Mouse (Mus musculus): ENCODE measurements at regions not wholly inside any gene's neighbourhood (a gene's known extent, or its start where the extent isn't known, plus 50 kb on each side); places are given as distances from the start of the nearest gene placed in this dataset.

- ATAC-seq = no peak
These were observed 77.0 kb downstream of the Irs2 start for GRCm38 (mm10) chr8:10931266-10931665.

- ATAC-seq = no peak
These were observed 79.4 kb downstream of the Irs2 start for GRCm38 (mm10) chr8:10928836-10929235.

DNA sequence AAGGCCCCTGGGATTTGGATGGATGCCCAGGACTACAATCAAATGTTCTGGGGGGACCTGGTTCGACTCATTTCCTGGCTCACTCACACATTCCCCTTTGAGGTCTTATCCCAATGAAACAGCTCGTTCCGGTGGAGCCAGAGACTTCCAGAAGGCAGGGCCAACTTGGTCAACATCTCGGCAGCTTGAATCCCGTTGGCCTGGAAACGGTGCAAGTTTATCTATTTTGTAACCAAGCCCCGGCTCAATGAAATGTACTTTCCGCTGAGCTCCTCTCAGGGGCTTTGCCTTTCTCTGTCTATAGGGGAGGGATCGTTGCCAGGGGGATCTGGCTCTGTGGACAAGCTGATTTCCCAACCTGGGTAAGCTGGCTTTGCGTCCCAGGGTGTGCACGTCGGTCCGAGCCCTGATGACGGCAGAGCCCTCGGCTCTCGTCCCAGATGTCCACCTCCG, 79.9 kb downstream of the Irs2 start:
- no peak for ATAC-seq

DNA sequence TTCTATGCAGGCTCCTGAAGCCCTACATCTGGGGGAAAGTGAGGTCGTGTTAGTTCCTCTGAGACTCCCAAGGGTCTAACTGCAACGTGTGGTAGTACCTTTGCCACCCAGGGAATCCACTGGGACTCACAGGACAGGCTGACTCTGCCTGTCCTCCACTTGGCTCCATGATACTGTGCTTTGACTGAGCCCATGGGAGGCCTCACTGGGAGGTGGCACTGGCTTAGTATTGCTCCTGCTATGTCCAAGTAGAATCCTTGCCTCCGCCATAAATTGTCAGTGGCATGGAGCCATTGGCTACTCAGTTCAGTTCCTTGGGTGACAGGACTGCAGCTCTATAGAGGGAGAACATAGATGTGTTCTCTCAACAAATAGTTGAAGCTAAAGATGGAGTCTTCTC, 81.1 kb downstream of the Irs2 start:
- no peak for ATAC-seq

DNA sequence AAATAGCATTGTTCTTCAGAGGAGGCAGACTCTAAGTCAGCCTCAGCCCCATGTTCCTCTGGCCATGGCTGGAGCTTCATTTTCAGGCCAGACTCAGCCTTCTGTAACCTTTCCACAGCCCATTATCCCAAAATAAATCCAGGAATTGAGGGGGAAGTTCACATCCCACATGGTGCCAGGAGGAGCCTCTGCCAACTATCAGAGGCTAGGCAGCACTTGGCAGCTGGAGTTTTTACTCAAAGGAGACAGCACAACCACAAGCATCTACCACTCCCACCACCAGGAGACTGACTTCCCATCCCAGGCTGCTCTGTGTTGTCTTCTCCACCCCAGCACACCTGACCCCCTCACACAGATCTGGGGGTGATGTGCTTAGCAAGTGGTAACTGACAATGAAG, 81.7 kb downstream of the Irs2 start:
- no peak for ATAC-seq

DNA sequence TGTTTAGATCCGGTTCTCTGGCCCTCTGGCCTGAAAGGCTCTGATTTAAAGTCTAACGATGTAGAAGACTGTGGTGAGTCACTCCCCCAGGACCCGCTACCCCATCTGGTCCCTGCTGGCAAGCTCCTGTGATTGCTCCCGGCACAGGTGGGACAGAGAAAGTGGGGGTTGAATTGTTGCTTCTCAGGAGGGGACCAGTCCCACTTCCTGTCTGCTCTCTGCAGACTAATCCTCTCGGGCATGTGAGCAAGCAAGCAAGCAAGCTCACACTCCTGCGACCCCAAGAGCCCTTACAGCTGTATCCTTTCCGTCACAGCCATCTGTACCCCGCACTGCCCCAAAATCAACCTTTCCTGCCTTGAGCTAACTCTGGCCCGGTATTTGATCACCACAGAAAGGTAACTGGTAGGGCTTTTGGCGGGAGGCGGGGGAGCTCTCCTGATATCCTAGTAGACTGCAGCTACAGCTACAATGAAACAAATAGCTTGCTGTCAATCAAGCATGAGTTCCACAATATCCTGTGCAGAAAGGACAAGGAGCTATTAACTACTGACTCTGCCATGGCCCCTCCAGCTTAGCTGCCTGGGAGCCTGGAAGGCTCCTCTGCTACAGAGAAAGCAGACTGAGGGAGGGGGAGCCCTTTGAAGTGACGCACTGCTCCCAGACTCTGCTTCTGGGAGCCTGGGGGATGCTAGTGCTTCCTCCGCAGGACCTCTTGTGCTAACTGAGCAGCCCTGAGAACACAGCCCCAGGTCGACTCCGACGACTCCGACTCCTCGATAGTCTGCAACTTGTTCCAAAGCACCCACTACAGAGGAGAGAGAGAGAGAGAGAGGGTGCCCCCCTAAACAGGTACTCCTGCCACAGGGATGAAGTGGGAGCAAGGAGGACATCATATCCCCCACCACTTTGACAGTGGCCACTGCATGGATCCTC, 82.4 kb downstream of the Irs2 start:
- no peak for ATAC-seq

DNA sequence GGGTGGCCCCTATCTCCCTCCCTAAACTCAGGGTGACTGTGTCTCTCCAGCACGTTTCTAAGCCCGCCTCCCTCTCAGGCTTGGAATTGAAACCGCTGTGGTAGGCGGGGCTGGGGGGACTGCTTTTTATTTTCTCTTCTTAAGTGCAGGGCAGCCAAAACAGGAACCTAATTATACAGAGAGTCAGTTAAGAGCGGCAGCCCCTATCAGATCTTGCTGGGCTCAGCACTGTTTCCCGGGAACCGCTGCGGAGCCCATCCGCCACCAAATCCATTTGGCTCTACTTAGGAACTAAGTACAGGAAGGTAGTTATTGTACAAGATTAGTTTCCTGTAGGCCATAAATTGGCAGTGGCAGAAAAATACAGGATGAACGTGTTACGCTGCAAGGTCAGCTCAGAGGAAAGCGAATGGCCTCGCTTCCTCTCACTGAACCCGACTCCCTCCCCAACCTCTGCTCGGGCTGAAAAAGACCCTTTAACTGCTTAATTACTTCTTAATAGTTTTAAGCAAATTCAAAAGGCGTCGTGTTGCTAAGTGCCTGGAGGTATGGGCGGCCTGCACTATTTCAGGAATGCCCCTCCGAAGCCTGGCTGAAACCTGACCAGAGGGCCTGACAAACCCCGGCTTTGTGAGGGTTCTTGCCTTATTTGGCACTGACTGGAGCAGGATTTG, 83.6 kb downstream of the Irs2 start:
- peak; percentile 44 for ATAC-seq

DNA sequence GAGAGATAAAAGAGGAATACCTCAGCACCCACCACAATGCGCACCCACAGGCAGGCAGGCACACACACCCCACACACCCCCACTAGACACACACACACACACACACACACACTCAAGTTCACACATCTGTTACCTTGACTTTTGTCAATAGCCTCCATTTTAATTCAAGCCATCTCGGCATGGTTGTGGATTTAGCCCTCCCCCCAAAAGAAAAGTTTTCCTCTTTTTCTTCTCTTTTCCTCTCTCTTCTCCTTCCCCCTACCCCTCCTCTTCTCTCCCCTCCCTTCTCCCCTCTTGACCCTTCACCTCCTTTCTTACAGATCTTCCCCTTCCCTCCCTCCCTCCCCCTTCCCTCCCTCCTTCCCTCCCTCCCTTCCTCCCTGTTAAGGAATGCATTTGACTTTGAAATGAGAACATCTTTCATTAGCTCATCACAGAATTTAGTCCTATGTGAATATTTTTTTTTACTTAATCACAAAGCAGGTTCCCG, 84.2 kb downstream of the Irs2 start:
- no peak for ATAC-seq

- no peak for ATAC-seq
These were observed 84.9 kb downstream of the Irs2 start for GRCm38 (mm10) chr8:10923071-10924000.

GRCm38 (mm10) chr8:10922209-10923030, 85.8 kb downstream of the Irs2 start:
- no peak for ATAC-seq

DNA sequence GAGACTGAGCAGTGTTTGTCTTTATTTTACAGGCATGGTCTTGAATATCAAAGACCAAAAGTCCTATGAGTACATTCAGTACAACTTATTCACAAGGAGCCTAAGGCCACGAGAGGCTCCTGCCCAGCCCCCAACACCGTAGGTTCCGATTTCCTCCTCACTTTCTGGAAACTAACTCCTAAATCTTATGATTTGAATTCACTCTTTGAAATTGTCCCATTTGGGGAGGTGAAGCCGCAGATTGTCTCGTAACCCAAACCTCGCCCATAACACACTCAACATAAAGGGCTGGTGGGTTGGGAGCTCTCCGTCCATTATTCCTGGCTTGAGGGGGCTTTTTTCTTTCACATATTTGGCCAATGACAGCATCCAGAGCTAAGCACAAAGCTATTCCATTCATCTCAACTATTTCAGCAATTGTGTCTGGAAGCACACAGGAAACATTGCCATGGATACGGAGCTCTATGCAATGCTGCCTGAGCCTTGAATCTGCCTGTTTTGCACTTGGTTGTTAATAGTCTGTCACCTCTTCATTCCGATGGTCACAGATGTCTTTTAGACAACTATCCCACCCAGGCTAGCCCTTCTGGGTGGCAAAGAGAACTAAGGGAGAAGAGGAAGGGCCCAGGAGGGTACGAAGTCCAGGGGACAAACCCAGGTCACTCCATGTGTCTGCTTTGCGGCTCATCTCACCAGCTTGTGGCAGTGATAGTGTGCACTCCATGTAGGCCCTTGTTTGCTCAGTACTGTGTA, 86.6 kb downstream of the Irs2 start:
- ATAC-seq = no peak

GRCm38 (mm10) chr8:10919620-10920019, 88.6 kb downstream of the Irs2 start:
- no peak for ATAC-seq

GRCm38 (mm10) chr8:10918403-10919035, 89.7 kb downstream of the Irs2 start:
- no peak for ATAC-seq

DNA sequence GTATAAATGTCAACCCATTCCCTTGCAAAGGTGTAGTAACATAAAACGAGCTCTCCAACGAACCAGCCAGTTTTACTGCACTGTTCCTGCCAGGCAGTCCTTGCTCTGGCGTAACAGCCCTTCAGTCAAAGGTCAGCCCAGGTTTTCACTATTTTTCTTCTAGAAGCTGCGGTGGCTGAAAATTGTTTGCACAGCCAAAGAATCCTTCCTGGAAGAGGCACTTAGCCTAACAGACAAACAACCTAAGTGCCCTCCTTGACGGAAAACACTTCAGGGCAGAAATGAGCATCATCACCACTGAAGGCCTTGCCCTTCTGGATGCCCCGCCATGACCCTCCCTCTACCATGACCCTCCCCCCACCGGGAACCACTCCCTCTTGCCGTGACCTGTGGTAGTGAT, 93.6 kb downstream of the Irs2 start:
- ATAC-seq = no peak

GRCm38 (mm10) chr8:10912436-10912835, 95.8 kb downstream of the Irs2 start:
- no peak for ATAC-seq

DNA sequence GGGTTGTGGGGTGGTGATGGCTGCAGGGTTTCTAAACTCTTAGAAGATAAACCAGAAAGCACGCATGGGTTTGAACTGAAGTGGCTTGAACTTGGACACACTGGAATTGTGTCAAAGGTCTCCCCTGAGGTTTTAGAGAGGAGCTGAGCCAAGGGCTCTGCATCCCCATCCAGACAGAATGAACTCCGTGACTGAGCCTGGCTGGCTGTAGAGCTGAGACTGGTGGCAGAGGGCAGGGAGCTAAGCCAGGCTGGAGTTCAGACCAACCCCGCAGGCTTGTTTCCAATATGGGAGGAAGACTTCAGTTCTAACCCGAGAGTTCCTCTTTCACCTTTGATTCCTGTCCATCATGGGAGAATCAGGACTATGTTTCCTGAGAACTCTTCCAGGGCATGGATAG, 96.9 kb downstream of the Irs2 start:
- no peak for ATAC-seq

- ATAC-seq = no peak
These were observed 97.3 kb downstream of the Irs2 start for GRCm38 (mm10) chr8:10910954-10911353.

DNA sequence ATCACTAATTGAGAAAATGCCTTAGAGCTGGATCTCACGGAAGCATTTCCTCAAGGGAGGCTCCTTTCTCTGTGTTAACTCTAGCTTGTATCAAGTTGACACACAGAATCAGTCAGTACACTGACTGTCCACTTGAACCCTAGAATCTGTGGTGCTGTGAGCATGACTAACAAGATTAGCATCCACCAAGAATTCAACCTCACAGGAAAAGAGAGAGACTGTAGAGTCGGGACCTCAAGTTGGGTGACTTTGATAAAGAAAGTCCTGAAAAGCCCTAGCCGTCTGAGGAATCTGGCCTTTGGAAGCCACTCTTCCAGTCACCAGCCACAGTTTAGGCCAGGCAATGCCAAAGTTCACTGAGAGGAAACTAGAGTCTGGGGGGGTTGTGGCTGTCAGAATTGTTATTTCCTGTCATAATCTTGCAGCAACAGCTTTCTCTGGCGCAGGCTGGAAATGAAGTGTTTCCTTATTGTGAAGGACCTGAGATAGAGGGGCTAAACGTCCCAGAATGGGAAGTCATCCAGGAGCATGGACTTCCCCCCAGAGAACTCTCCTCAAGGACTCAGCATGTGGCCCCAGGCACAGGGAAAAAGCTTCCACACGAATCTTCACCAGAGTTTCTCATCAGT, 97.9 kb downstream of the Irs2 start:
- no peak for ATAC-seq

- no peak for ATAC-seq
These were observed 99.1 kb downstream of the Irs2 start for GRCm38 (mm10) chr8:10909155-10909554.

DNA sequence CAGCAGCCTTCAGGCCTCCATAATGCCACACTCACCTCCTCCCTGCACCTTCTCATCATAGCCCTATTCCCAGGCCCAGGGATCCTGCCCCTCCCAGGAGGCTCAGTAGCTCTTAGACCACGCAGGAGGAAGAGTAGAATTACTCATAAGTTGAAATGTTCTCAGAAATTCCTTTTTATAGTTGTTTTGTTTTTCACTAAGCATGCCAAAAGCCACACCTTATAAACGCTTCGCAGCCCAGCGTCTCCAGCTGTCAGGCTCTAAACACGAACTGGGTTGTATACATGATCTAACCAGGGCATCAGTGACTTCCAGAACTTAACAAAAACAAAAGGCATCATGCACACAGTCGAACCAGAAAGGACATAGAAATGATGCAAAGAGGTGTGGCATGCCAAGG, 101.9 kb downstream of the Irs2 start:
- ATAC-seq = no peak

Measured in activated CD4-positive, CD25-positive, alpha-beta regulatory T cell, adult 4 months (primary cell).